In genomic region chr2:85002575-85002974, GRCm38 (mm10) we compare ENCODE assay signal across 16 mouse cellular contexts. TPM values are rescaled to one million over a fixed set of nuclear protein-coding genes. Genes with fewer than 3 reads are reported as not detected.
"Had no signal": no experiment of that assay in that cellular context is flagged by ENCODE, and none has a peak within 500 bp of the region (broad histone marks: within the 10 kb centered on the region; RNA-seq: fewer than 3 reads in every experiment).

No protein-coding gene starts in this region.

- DNase-seq: kidney, postnatal 36 days; left cerebral cortex, postnatal 4 days; lung, embryonic 14.5 days; lung, postnatal 10 days; lung, postnatal 4 days; thymus, postnatal 4 days had no signal

- H3K4me1 ChIP-seq: limb, embryonic 13.5 days; midbrain, embryonic 15.5 days; neural tube, embryonic 12.5 days had no signal

- H3K36me3 ChIP-seq: limb, embryonic 13.5 days; midbrain, embryonic 15.5 days; neural tube, embryonic 12.5 days had no signal

- H3K27ac ChIP-seq: layer of hippocampus, adult 2 months; limb, embryonic 13.5 days; midbrain, embryonic 15.5 days; neural tube, embryonic 12.5 days; stomach, postnatal 0 days had no signal

- H3K4me2 ChIP-seq: limb, embryonic 13.5 days; liver, embryonic 11.5 days; lung, embryonic 14.5 days; midbrain, embryonic 11.5 days; midbrain, embryonic 15.5 days; neural tube, embryonic 12.5 days had no signal

- H3K27me3 ChIP-seq: limb, embryonic 13.5 days; midbrain, embryonic 15.5 days; neural tube, embryonic 12.5 days had no signal

- H3K9ac ChIP-seq: limb, embryonic 13.5 days; lung, embryonic 14.5 days; midbrain, embryonic 15.5 days; neural tube, embryonic 12.5 days had no signal

- H3K4me3 ChIP-seq: layer of hippocampus, adult 2 months; limb, embryonic 13.5 days; midbrain, embryonic 15.5 days; neural tube, embryonic 12.5 days had no signal

- ATAC-seq: midbrain, embryonic 15.5 days had no signal

- H3K9me3 ChIP-seq: limb, embryonic 13.5 days; midbrain, embryonic 15.5 days; neural tube, embryonic 12.5 days had no signal

RNA-seq across cellular contexts. Expression of gene Prg3, which starts 14.6 kb away (rescaled TPM):
- total RNA-seq: layer of hippocampus, adult 2 months; layer of hippocampus, postnatal 10 days; left cerebral cortex, postnatal 4 days; monocyte, adult 5-6 weeks; neutrophil, adult 5-6 weeks had no signal
- polyA plus RNA-seq: limb, embryonic 13.5 days; lung, embryonic 14.5 days; midbrain, embryonic 11.5 days; midbrain, embryonic 15.5 days; stomach, postnatal 0 days had no signal

RNA-seq across cellular contexts. Expression of gene Prg2, which starts 22.3 kb away (rescaled TPM):
- total RNA-seq: layer of hippocampus, adult 2 months; layer of hippocampus, postnatal 10 days; left cerebral cortex, postnatal 4 days had no signal
- polyA plus RNA-seq: lung, embryonic 14.5 days had no signal

RNA-seq across cellular contexts. Expression of gene P2rx3, which starts 34.7 kb away (rescaled TPM):
- total RNA-seq: monocyte, adult 5-6 weeks; neutrophil, adult 5-6 weeks had no signal
